Mouse (Mus musculus): Measurements from ENCODE around the gene BC034090. TPM values are rescaled to one million over a fixed set of nuclear protein-coding genes. Genes with fewer than 3 reads are reported as not detected.
"Not testable (repeated sequence)": the region's sequence is repeated elsewhere in the genome, so short reads cannot be mapped to it uniquely, and the experiment has no call there.

The BC034090 gene
- polyA plus RNA-seq, 1 experiment, result 4.9 TPM

- Histone ChIP-seq H3K79me2 (ENCODE audit: control insufficient read depth, insufficient read depth) (no peaks in the 10 kb centered on the region), H3K27me3 (ENCODE audit: control insufficient read depth, insufficient read depth, insufficient read length) (no peaks in the 10 kb centered on the region), H3K79me3 (ENCODE audit: low read depth) (no peaks in the 10 kb centered on the region), H3K36me3 (ENCODE audit: control insufficient read depth, insufficient read depth) (peaks cover 14% of the 10 kb centered on the region), H3ac (ENCODE audit: control insufficient read depth, insufficient read length, low read depth) (no peak overlapping the region), H3K4me3 (ENCODE audit: insufficient read depth, poor library complexity, severe bottlenecking) (no peak overlapping the region)
- TF ChIP-seq USF1 (IDR thresholded peaks at IDR 0.05; ENCODE audit: low read depth), result no peak
- no peak for TF ChIP-seq MYOG (IDR thresholded peaks at IDR 0.05; ENCODE audit: control insufficient read depth, extremely low read depth, insufficient read length)
- no peak for TF ChIP-seq MYOD1 (IDR thresholded peaks at IDR 0.05; ENCODE audit: control insufficient read depth, insufficient read length, low read depth)
- TF ChIP-seq MAX (IDR thresholded peaks at IDR 0.05), result no peak
- TF ChIP-seq CTCF (IDR thresholded peaks at IDR 0.05; ENCODE audit: control insufficient read depth, insufficient read depth, insufficient read length), result no peak
- TF ChIP-seq FOSL1 (IDR thresholded peaks at IDR 0.05; ENCODE audit: insufficient read depth, low read length, poor library complexity, severe bottlenecking), result no peak
- TF ChIP-seq CEBPB (IDR thresholded peaks at IDR 0.05; ENCODE audit: low read depth), result no peak
These were observed 55.6 kb downstream of the BC034090 start for GRCm38 (mm10) chr1:155188656-155189055.

GRCm38 (mm10) chr1:155184191-155184590 lies 60.1 kb downstream of the BC034090 start:
- no peaks in the 10 kb centered on the region for H3K79me3 ChIP-seq (ENCODE audit: low read depth)
- no peak for TF ChIP-seq MYOG (IDR thresholded peaks at IDR 0.05; ENCODE audit: control insufficient read depth, extremely low read depth, insufficient read length)
- TF ChIP-seq CTCF (IDR thresholded peaks at IDR 0.05; ENCODE audit: control insufficient read depth, insufficient read depth, insufficient read length), result no peak
- no peak for TF ChIP-seq MAX (IDR thresholded peaks at IDR 0.05)
- TF ChIP-seq FOSL1 (IDR thresholded peaks at IDR 0.05; ENCODE audit: insufficient read depth, low read length, poor library complexity, severe bottlenecking), result no peak
- TF ChIP-seq USF1 (IDR thresholded peaks at IDR 0.05; ENCODE audit: low read depth), result no peak
- no peak for TF ChIP-seq MYOD1 (IDR thresholded peaks at IDR 0.05; ENCODE audit: control insufficient read depth, insufficient read length, low read depth)
- TF ChIP-seq CEBPB (IDR thresholded peaks at IDR 0.05; ENCODE audit: low read depth), result no peak
- no peaks in the 10 kb centered on the region for H3K79me2 ChIP-seq (ENCODE audit: control insufficient read depth, insufficient read depth)
- no peak overlapping the region for H3K4me3 ChIP-seq (ENCODE audit: insufficient read depth, poor library complexity, severe bottlenecking)
- H3K27me3 ChIP-seq (ENCODE audit: control insufficient read depth, insufficient read depth, insufficient read length), result no peaks in the 10 kb centered on the region
- peaks cover 6% of the 10 kb centered on the region for H3K36me3 ChIP-seq (ENCODE audit: control insufficient read depth, insufficient read depth)
- no peak overlapping the region for H3ac ChIP-seq (ENCODE audit: control insufficient read depth, insufficient read length, low read depth)

- no peaks in the 10 kb centered on the region for H3K79me2 ChIP-seq (ENCODE audit: control insufficient read depth, insufficient read depth)
- no peak overlapping the region for H3ac ChIP-seq (ENCODE audit: control insufficient read depth, insufficient read length, low read depth)
- no peaks in the 10 kb centered on the region for H3K27me3 ChIP-seq (ENCODE audit: control insufficient read depth, insufficient read depth, insufficient read length)
- H3K4me3 ChIP-seq (ENCODE audit: insufficient read depth, poor library complexity, severe bottlenecking), result no peak overlapping the region
- H3K36me3 ChIP-seq (ENCODE audit: control insufficient read depth, insufficient read depth), result peaks cover 23% of the 10 kb centered on the region
- H3K79me3 ChIP-seq (ENCODE audit: low read depth), result no peaks in the 10 kb centered on the region
- TF ChIP-seq CTCF (IDR thresholded peaks at IDR 0.05; ENCODE audit: control insufficient read depth, insufficient read depth, insufficient read length) (no peak), MYOG (IDR thresholded peaks at IDR 0.05; ENCODE audit: control insufficient read depth, extremely low read depth, insufficient read length) (no peak), USF1 (IDR thresholded peaks at IDR 0.05; ENCODE audit: low read depth) (no peak), FOSL1 (IDR thresholded peaks at IDR 0.05; ENCODE audit: insufficient read depth, low read length, poor library complexity, severe bottlenecking) (no peak), MAX (IDR thresholded peaks at IDR 0.05) (no peak), MYOD1 (IDR thresholded peaks at IDR 0.05; ENCODE audit: control insufficient read depth, insufficient read length, low read depth) (no peak)
These were observed 65.9 kb downstream of the BC034090 start for GRCm38 (mm10) chr1:155178192-155178924.

GRCm38 (mm10) chr1:155174424-155174823 lies 69.8 kb downstream of the BC034090 start:
- Histone ChIP-seq H3K36me3 (ENCODE audit: control insufficient read depth, insufficient read depth) (peaks cover 22% of the 10 kb centered on the region), H3ac (ENCODE audit: control insufficient read depth, insufficient read length, low read depth) (no peak overlapping the region), H3K79me2 (ENCODE audit: control insufficient read depth, insufficient read depth) (peaks cover 6% of the 10 kb centered on the region), H3K4me3 (ENCODE audit: insufficient read depth, poor library complexity, severe bottlenecking) (no peak overlapping the region), H3K27me3 (ENCODE audit: control insufficient read depth, insufficient read depth, insufficient read length) (no peaks in the 10 kb centered on the region), H3K79me3 (ENCODE audit: low read depth) (peaks cover 4% of the 10 kb centered on the region)
- TF ChIP-seq CTCF (IDR thresholded peaks at IDR 0.05; ENCODE audit: control insufficient read depth, insufficient read depth, insufficient read length) (no peak), MYOG (IDR thresholded peaks at IDR 0.05; ENCODE audit: control insufficient read depth, extremely low read depth, insufficient read length) (no peak), MYOD1 (IDR thresholded peaks at IDR 0.05; ENCODE audit: control insufficient read depth, insufficient read length, low read depth) (no peak), MAX (IDR thresholded peaks at IDR 0.05) (no peak), USF1 (IDR thresholded peaks at IDR 0.05; ENCODE audit: low read depth) (no peak), FOSL1 (IDR thresholded peaks at IDR 0.05; ENCODE audit: insufficient read depth, low read length, poor library complexity, severe bottlenecking) (no peak), CEBPB (IDR thresholded peaks at IDR 0.05; ENCODE audit: low read depth) (no peak)

- H3K36me3 ChIP-seq (ENCODE audit: control insufficient read depth, insufficient read depth), result peaks cover 17% of the 10 kb centered on the region
- not testable (repeated sequence) for H3K27me3 ChIP-seq (ENCODE audit: control insufficient read depth, insufficient read depth, insufficient read length); H3ac ChIP-seq (ENCODE audit: control insufficient read depth, insufficient read length, low read depth); H3K79me2 ChIP-seq (ENCODE audit: control insufficient read depth, insufficient read depth); H3K79me3 ChIP-seq (ENCODE audit: low read depth); H3K4me3 ChIP-seq (ENCODE audit: insufficient read depth, poor library complexity, severe bottlenecking)
These were observed 70.6 kb downstream of the BC034090 start for GRCm38 (mm10) chr1:155173644-155174016.

All from C2C12 (cell line).